Mouse (Mus musculus) thymus, postnatal 0 days (tissue): Measurements from ENCODE around the gene Ltbp4. TPM values are rescaled to one million over a fixed set of nuclear protein-coding genes. Genes with fewer than 3 reads are reported as not detected.
A peak's percentile ranks its signal among the peaks of the same experiment; 100 is the strongest.

Source experiments
- DNase-seq: peaks from one replicate; pipeline ENCODE4 v3.0.0-alpha.2; 2015; ENCODE audit warnings: low spot score
- polyA plus RNA-seq: library from polyadenylated mRNA; unstranded; fragments of >200 nt; fragmentation: Nextera tagmentation; extraction: Ambion mirVana; gene quantifications from 2 replicates; pipeline ENCODE4 v1.2.1, GENCODE M21; 2015

Gene Ltbp4
- polyA plus RNA-seq, 1 experiment from 2014 or later, result 3.6 TPM

GRCm38 (mm10) chr7:27356248-27356647, 18.8 kb upstream of the Ltbp4 start:
- DNase-seq, result no peak

GRCm38 (mm10) chr7:27355745-27356240, 18.3 kb upstream of the Ltbp4 start, which contains the start of gene Shkbp1:
Gene Shkbp1, minus strand, starts transcription at chr7:27356019.
- DNase-seq, result peak; percentile 92

GRCm38 (mm10) chr7:27355261-27355660, 17.8 kb upstream of the Ltbp4 start:
- DNase-seq, result no peak

GRCm38 (mm10) chr7:27354783-27355182, 17.3 kb upstream of the Ltbp4 start:
- no peak for DNase-seq

- DNase-seq, result peak; percentile 30
Measured at GRCm38 (mm10) chr7:27354144-27354543, 16.7 kb upstream of the Ltbp4 start.

GRCm38 (mm10) chr7:27345444-27345843, 8.0 kb upstream of the Ltbp4 start:
- DNase-seq, result no peak

- DNase-seq, result no peak
Measured at GRCm38 (mm10) chr7:27342595-27342994, 5.1 kb upstream of the Ltbp4 start.

GRCm38 (mm10) chr7:27339519-27339918, 2.0 kb upstream of the Ltbp4 start:
- no peak for DNase-seq

- no peak for DNase-seq
Measured at GRCm38 (mm10) chr7:27339114-27339513, 1.6 kb upstream of the Ltbp4 start.

- peak; percentile 83 for DNase-seq
Measured at GRCm38 (mm10) chr7:27335928-27336823, 1.3 kb downstream of the Ltbp4 start.

GRCm38 (mm10) chr7:27335011-27335720, 2.3 kb downstream of the Ltbp4 start:
- DNase-seq, result no peak

- DNase-seq, result no peak
Measured at GRCm38 (mm10) chr7:27334405-27334911, 3.0 kb downstream of the Ltbp4 start.

GRCm38 (mm10) chr7:27333316-27333941, 4.1 kb downstream of the Ltbp4 start:
- DNase-seq, result no peak

- peak; percentile 90 for DNase-seq
Measured at GRCm38 (mm10) chr7:27332353-27333199, 4.9 kb downstream of the Ltbp4 start.

- DNase-seq, result no peak
Measured at GRCm38 (mm10) chr7:27331854-27332253, 5.6 kb downstream of the Ltbp4 start.

GRCm38 (mm10) chr7:27331541-27331851, 6.0 kb downstream of the Ltbp4 start:
- DNase-seq, result no peak

GRCm38 (mm10) chr7:27330709-27331540, 6.6 kb downstream of the Ltbp4 start:
- peak; percentile 87 for DNase-seq

- no peak for DNase-seq
Measured at GRCm38 (mm10) chr7:27329981-27330380, 7.5 kb downstream of the Ltbp4 start.

GRCm38 (mm10) chr7:27329326-27329947, 8.1 kb downstream of the Ltbp4 start:
- peak; percentile 89 for DNase-seq
